47 mouse cellular contexts compared by ENCODE assay signal in genomic region chr9:99853356-99853755, GRCm38 (mm10). TPM values are rescaled to one million over a fixed set of nuclear protein-coding genes. Genes with fewer than 3 reads are reported as not detected.
"Had no signal": no experiment of that assay in that cellular context is flagged by ENCODE, and none has a peak within 500 bp of the region (broad histone marks: within the 10 kb centered on the region; RNA-seq: fewer than 3 reads in every experiment).

No protein-coding gene starts in this region.

- ATAC-seq: hindbrain, embryonic 16.5 days; hindbrain, postnatal 0 days; inflammation-experienced regulatory T-cells, adult 6 months; intestine, embryonic 15.5 days; intestine, embryonic 16.5 days; intestine, postnatal 0 days had no signal

- H3K4me1 ChIP-seq: heart, embryonic 10.5 days; heart, embryonic 12.5 days; heart, embryonic 13.5 days; heart, embryonic 15.5 days; hindbrain, embryonic 13.5 days; hindbrain, embryonic 15.5 days; intestine, embryonic 15.5 days; kidney, embryonic 15.5 days had no signal

- H3K27ac ChIP-seq: heart, embryonic 10.5 days; heart, embryonic 13.5 days; heart, embryonic 15.5 days; hindbrain, embryonic 10.5 days; hindbrain, embryonic 12.5 days; hindbrain, embryonic 13.5 days; hindbrain, embryonic 14.5 days; hindbrain, embryonic 15.5 days; hindbrain, postnatal 0 days; intestine, embryonic 15.5 days; kidney, embryonic 15.5 days; kidney, postnatal 0 days; layer of hippocampus, adult 2 months had no signal

- H3K27me3 ChIP-seq: hindbrain, embryonic 15.5 days had no signal

- H3K9ac ChIP-seq: heart, embryonic 12.5 days; heart, embryonic 13.5 days; heart, embryonic 15.5 days; hindbrain, embryonic 12.5 days; hindbrain, embryonic 13.5 days; hindbrain, embryonic 14.5 days; hindbrain, embryonic 15.5 days; intestine, embryonic 15.5 days; kidney, embryonic 15.5 days had no signal

- DNase-seq: heart, postnatal 10 days; heart, postnatal 14 days; heart, postnatal 36 days; heart, postnatal 4 days; kidney, adult 11 months; kidney, adult 18-20 months; kidney, adult 2 months; kidney, adult 8-10 months; kidney, adult 9 months; kidney, postnatal 10 days; kidney, postnatal 14 days; kidney, postnatal 25 days; kidney, postnatal 36 days; kidney, postnatal 4 days; layer of hippocampus, adult 9-11 months; layer of hippocampus, postnatal 36 days had no signal

- H3K4me2 ChIP-seq: heart, embryonic 11.5 days; heart, embryonic 12.5 days; heart, embryonic 13.5 days; heart, embryonic 15.5 days; hindbrain, embryonic 12.5 days; hindbrain, embryonic 13.5 days; hindbrain, embryonic 14.5 days; hindbrain, embryonic 15.5 days; intestine, embryonic 15.5 days; kidney, embryonic 15.5 days had no signal

- H3K36me3 ChIP-seq: heart, embryonic 10.5 days; heart, embryonic 12.5 days; heart, embryonic 13.5 days; heart, embryonic 15.5 days; hindbrain, embryonic 10.5 days; hindbrain, embryonic 12.5 days; hindbrain, embryonic 13.5 days; hindbrain, embryonic 15.5 days; intestine, embryonic 15.5 days; kidney, embryonic 15.5 days had no signal

- H3K9me3 ChIP-seq: heart, embryonic 10.5 days; heart, embryonic 12.5 days; heart, embryonic 13.5 days; heart, embryonic 15.5 days; hindbrain, embryonic 10.5 days; hindbrain, embryonic 12.5 days; hindbrain, embryonic 13.5 days; hindbrain, embryonic 15.5 days; intestine, embryonic 15.5 days; kidney, embryonic 15.5 days had no signal

- H3K4me3 ChIP-seq: heart, embryonic 10.5 days; heart, embryonic 12.5 days; heart, embryonic 13.5 days; heart, embryonic 15.5 days; hindbrain, embryonic 10.5 days; hindbrain, embryonic 12.5 days; hindbrain, embryonic 13.5 days; hindbrain, embryonic 15.5 days; intestine, embryonic 15.5 days; kidney, embryonic 15.5 days; layer of hippocampus, adult 2 months had no signal

RNA-seq across cellular contexts. Expression of gene Sox14, which starts 22.6 kb away (rescaled TPM):
- total RNA-seq: heart, postnatal 10 days; heart, postnatal 14 days; heart, postnatal 25 days; heart, postnatal 36 days; heart, postnatal 4 days; hematopoietic stem cell, adult 5-6 weeks; layer of hippocampus, adult 18-20 months; layer of hippocampus, adult 2 months; layer of hippocampus, adult 8-10 months; layer of hippocampus, postnatal 25 days; layer of hippocampus, postnatal 36 days; left cerebral cortex, adult 18-20 months had no signal
- polyA plus RNA-seq: heart, embryonic 11.5 days; heart, embryonic 13.5 days; heart, embryonic 14.5 days; heart, embryonic 15.5 days; heart, postnatal 0 days; inflammation-experienced regulatory T-cells, adult 6 months; intestine, embryonic 14.5 days; intestine, embryonic 15.5 days; intestine, embryonic 16.5 days; intestine, postnatal 0 days; kidney, adult 2 months; kidney, embryonic 14.5 days; kidney, embryonic 15.5 days; kidney, embryonic 16.5 days; kidney, postnatal 0 days; large intestine, adult 2 months had no signal
